Mouse (Mus musculus) cerebellum, adult 2 months (tissue): ENCODE measurements around the gene Rpl4.
"Not testable (repeated sequence)": the region's sequence is repeated elsewhere in the genome, so short reads cannot be mapped to it uniquely, and the experiment has no call there.

Experiments
- CTCF ChIP-seq: fragments of 200-500 bp; IDR thresholded peaks from 2 replicates; pipeline ENCODE4 v1.5.1; 2011; ENCODE audit warnings: low read depth, mild to moderate bottlenecking, control low read depth, low read length, moderate library complexity, borderline replicate concordance; ENCODE audit not compliant: insufficient read depth
- POLR2A ChIP-seq: fragments of 200-500 bp; IDR thresholded peaks from 2 replicates; pipeline ENCODE4 v1.6.1; 2011; ENCODE audit warnings: low read length, control low read depth, borderline replicate concordance; ENCODE audit not compliant: insufficient read depth

- not testable (repeated sequence) for TF ChIP-seq POLR2A, CTCF
Measured at GRCm38 (mm10) chr9:64183295-64183694, 10.1 kb downstream of the Rpl4 start.
